12 mouse cellular contexts compared by ENCODE assay signal in the genomic region with DNA sequence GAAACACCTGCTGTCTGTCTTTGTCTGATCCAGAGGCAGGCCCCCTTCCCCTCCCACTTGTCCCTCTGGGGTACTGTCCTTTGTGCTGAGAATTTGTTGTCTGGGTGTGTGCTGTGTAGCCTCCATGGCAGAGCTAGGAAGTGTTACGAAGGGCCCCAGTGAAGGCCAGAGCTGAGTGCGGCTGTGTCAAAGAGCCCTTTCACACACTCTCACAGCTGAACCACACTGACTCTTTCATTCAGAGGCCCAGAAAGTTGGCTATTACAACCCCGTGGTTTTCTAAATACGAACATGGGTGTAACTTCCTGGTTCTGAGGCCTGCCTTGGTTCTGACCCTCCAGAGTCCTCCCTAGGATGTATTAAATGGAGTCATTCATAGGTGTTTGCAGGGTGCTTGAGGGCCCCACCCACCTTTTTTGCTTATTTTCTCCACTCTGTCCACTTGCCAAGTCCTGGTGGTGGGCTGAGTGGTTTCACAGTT. TPM values are rescaled to one million over a fixed set of nuclear protein-coding genes. Genes with fewer than 3 reads are reported as not detected.
DNase-seq lines count a peak whose midpoint lies in the region; ATAC-seq and TF ChIP-seq lines count a peak whose summit lies in the region.
"Had no signal": no experiment of that assay in that cellular context is flagged by ENCODE, and none has a peak within 500 bp of the region (broad histone marks: within the 10 kb centered on the region; RNA-seq: fewer than 3 reads in every experiment).

No protein-coding gene starts in this region.

- DNase-seq in hindbrain, embryonic 10.5 days (ENCODE audit: low spot score), result no peak
- no peak for DNase-seq in hindbrain, embryonic 14.5 days (ENCODE audit: low spot score)
- DNase-seq in R1 (ENCODE audit: low read depth, low spot score), result peak; percentile 64
- DNase-seq in testis, postnatal 10 days (ENCODE audit: low spot score), result no peak
- no peak for DNase-seq in thymus, postnatal 25 days
- no peak for DNase-seq in gastrocnemius, adult 2 months
- DNase-seq: liver had no signal

- H3K4me1 ChIP-seq in hindbrain, embryonic 10.5 days (replicated peaks), result peaks cover 11% of the 10 kb centered on the region
- no peaks in the 10 kb centered on the region for H3K4me1 ChIP-seq in hindbrain, embryonic 14.5 days (replicated peaks; ENCODE audit: control insufficient read depth, insufficient read depth, low read length)
- no peaks in the 10 kb centered on the region for H3K4me1 ChIP-seq in forebrain, embryonic 16.5 days (replicated peaks; ENCODE audit: control insufficient read depth, insufficient read depth, low read length)

- H3K4me3 ChIP-seq in hindbrain, embryonic 10.5 days, result no peak overlapping the region
- no peak overlapping the region for H3K4me3 ChIP-seq in hindbrain, embryonic 14.5 days (replicated peaks; ENCODE audit: low read length)
- no peak overlapping the region for H3K4me3 ChIP-seq in forebrain, embryonic 16.5 days (replicated peaks; ENCODE audit: low read length)
- no peak overlapping the region for H3K4me3 ChIP-seq in gastrocnemius, adult 2 months

- H3K27ac ChIP-seq in hindbrain, embryonic 10.5 days, result peak overlapping the region; percentile 53
- H3K27ac ChIP-seq in hindbrain, embryonic 14.5 days, result no peak overlapping the region
- no peak overlapping the region for H3K27ac ChIP-seq in forebrain, embryonic 16.5 days (ENCODE audit: low read length)
- H3K27ac ChIP-seq in gastrocnemius, adult 2 months, result no peak overlapping the region
- H3K27ac ChIP-seq: macrophage had no signal

- no peak overlapping the region for H3K4me2 ChIP-seq in hindbrain, embryonic 14.5 days (replicated peaks)
- no peak overlapping the region for H3K4me2 ChIP-seq in forebrain, embryonic 16.5 days (ENCODE audit: low read length)
- H3K4me2 ChIP-seq: heart, embryonic 11.5 days had no signal

- intact Hi-C loops in gastrocnemius, adult 2 months (cut with DNase I), result no loop called here

- H3K9me3 ChIP-seq in hindbrain, embryonic 10.5 days, result no peaks in the 10 kb centered on the region
- no peaks in the 10 kb centered on the region for H3K9me3 ChIP-seq in hindbrain, embryonic 14.5 days (ENCODE audit: control insufficient read depth, low read length)
- H3K9me3 ChIP-seq in forebrain, embryonic 16.5 days (ENCODE audit: control insufficient read depth, low read length), result no peaks in the 10 kb centered on the region

- H3K9ac ChIP-seq in hindbrain, embryonic 14.5 days, result no peak overlapping the region
- no peak overlapping the region for H3K9ac ChIP-seq in forebrain, embryonic 16.5 days (replicated peaks; ENCODE audit: low read depth, low read length)

- H3K27me3 ChIP-seq in hindbrain, embryonic 10.5 days (ENCODE audit: insufficient read depth, poor library complexity, severe bottlenecking), result no peaks in the 10 kb centered on the region
- H3K27me3 ChIP-seq in hindbrain, embryonic 14.5 days (ENCODE audit: control insufficient read depth, insufficient read depth, low read length), result no peaks in the 10 kb centered on the region
- no peaks in the 10 kb centered on the region for H3K27me3 ChIP-seq in forebrain, embryonic 16.5 days (replicated peaks; ENCODE audit: control insufficient read depth, insufficient read depth, low read length)

- TF ChIP-seq CTCF in gastrocnemius, adult 2 months (IDR thresholded peaks at IDR 0.05), result no peak

- H3K36me3 ChIP-seq in hindbrain, embryonic 10.5 days, result no peaks in the 10 kb centered on the region
- H3K36me3 ChIP-seq in hindbrain, embryonic 14.5 days (replicated peaks; ENCODE audit: control insufficient read depth, insufficient read depth), result no peaks in the 10 kb centered on the region
- no peaks in the 10 kb centered on the region for H3K36me3 ChIP-seq in forebrain, embryonic 16.5 days (ENCODE audit: control insufficient read depth, insufficient read depth)

- WGBS in hindbrain, embryonic 10.5 days, result 68% methylated on average over 4 of the region's 4 CpGs
- 52% methylated on average over 4 of the region's 4 CpGs for WGBS in hindbrain, embryonic 14.5 days
- WGBS in forebrain, embryonic 16.5 days, result 44% methylated on average over 4 of the region's 4 CpGs

- ATAC-seq in hindbrain, embryonic 14.5 days (ENCODE audit: low FRiP score), result no peak
- ATAC-seq in forebrain, embryonic 16.5 days, result 0 out of 2 replicates have a peak, but pooled peaks have one; percentile 33
- ATAC-seq in megakaryocyte progenitor cell, adult 5-6 weeks (replicated peaks; ENCODE audit: poor library complexity), result peak; percentile 34; the same call in 1 of the 2 replicates
- ATAC-seq: intestine, embryonic 16.5 days had no signal

RNA-seq across cellular contexts. Expression of a gene that starts 25.7 kb away (rescaled TPM):
- 0.43 and 0.91 TPM in 2 replicates for polyA plus RNA-seq in hindbrain, embryonic 10.5 days (2016; fragmentation: Nextera tagmentation; extraction: Ambion mirVana)
- 2.4 and 3.3 TPM in 2 replicates for polyA plus RNA-seq in hindbrain, embryonic 14.5 days (2014; fragmentation: Nextera tagmentation; extraction: Ambion mirVana)
- polyA plus RNA-seq in forebrain, embryonic 16.5 days (2015; fragmentation: Nextera tagmentation; extraction: Ambion mirVana), result 2.2 and 2.9 TPM in 2 replicates
- total RNA-seq in megakaryocyte progenitor cell, adult 5-6 weeks (2015), result 26.1 and 43.8 TPM in 2 replicates
- 4.8 and 12.0 TPM in 2 replicates for total RNA-seq in megakaryocyte progenitor cell, adult 5-6 weeks (2017)
- 1 to 10 TPM; 2.9 to 4.0 TPM for total RNA-seq in gastrocnemius, adult 2 months (2021)

RNA-seq across cellular contexts. Expression of a gene that starts 43.8 kb away (rescaled TPM):
- polyA plus RNA-seq in hindbrain, embryonic 10.5 days (2016; fragmentation: Nextera tagmentation; extraction: Ambion mirVana), result 72.0 and 104 TPM in 2 replicates
- 52.0 and 54.8 TPM in 2 replicates for polyA plus RNA-seq in hindbrain, embryonic 14.5 days (2014; fragmentation: Nextera tagmentation; extraction: Ambion mirVana)
- polyA plus RNA-seq in forebrain, embryonic 16.5 days (2015; fragmentation: Nextera tagmentation; extraction: Ambion mirVana), result 59.8 and 62.1 TPM in 2 replicates
- 76.4 and 79.4 TPM in 2 replicates for total RNA-seq in megakaryocyte progenitor cell, adult 5-6 weeks (2015)
- 40.0 and 56.4 TPM in 2 replicates for total RNA-seq in megakaryocyte progenitor cell, adult 5-6 weeks (2017)
- 10 to 100 TPM; 27.8 to 28.1 TPM for total RNA-seq in gastrocnemius, adult 2 months (2021)
